Mouse (Mus musculus) Muller cell, postnatal 12 days (primary cell): ENCODE measurements around the gene Runx3.

ENCODE experiments used
- DNase-seq: peaks from one replicate; pipeline ENCODE4 v3.0.0-alpha.2; 2015; ENCODE audit errors: inconsistent ontology term

Gene Runx3

GRCm38 (mm10) chr4:135114301-135114700, 6.2 kb upstream of the Runx3 start:
- no peak for DNase-seq

- DNase-seq, result no peak
Observed at GRCm38 (mm10) chr4:135115426-135116170, 4.9 kb upstream of the Runx3 start.

- DNase-seq, result no peak
Observed at GRCm38 (mm10) chr4:135116391-135116790, 4.1 kb upstream of the Runx3 start.

GRCm38 (mm10) chr4:135117846-135118245, 2.6 kb upstream of the Runx3 start:
- no peak for DNase-seq

- DNase-seq, result no peak
Observed at GRCm38 (mm10) chr4:135118855-135119474, 1.5 kb upstream of the Runx3 start.

GRCm38 (mm10) chr4:135123721-135124120, 3.3 kb downstream of the Runx3 start:
- DNase-seq, result no peak

GRCm38 (mm10) chr4:135124732-135125131, 4.3 kb downstream of the Runx3 start:
- DNase-seq, result no peak

GRCm38 (mm10) chr4:135125152-135125551, 4.7 kb downstream of the Runx3 start:
- DNase-seq, result no peak

GRCm38 (mm10) chr4:135126385-135126784, 5.9 kb downstream of the Runx3 start:
- DNase-seq, result no peak

GRCm38 (mm10) chr4:135128841-135129520, 8.5 kb downstream of the Runx3 start:
- no peak for DNase-seq

GRCm38 (mm10) chr4:135130156-135130555, 9.7 kb downstream of the Runx3 start:
- DNase-seq, result no peak

- no peak for DNase-seq
Observed at GRCm38 (mm10) chr4:135131145-135131544, 10.7 kb downstream of the Runx3 start.

GRCm38 (mm10) chr4:135132797-135133196, 12.3 kb downstream of the Runx3 start:
- no peak for DNase-seq

- no peak for DNase-seq
Observed at GRCm38 (mm10) chr4:135133711-135134110, 13.3 kb downstream of the Runx3 start.

GRCm38 (mm10) chr4:135135331-135135730, 14.9 kb downstream of the Runx3 start:
- DNase-seq, result no peak

GRCm38 (mm10) chr4:135136202-135136601, 15.8 kb downstream of the Runx3 start:
- no peak for DNase-seq

- no peak for DNase-seq
Observed at GRCm38 (mm10) chr4:135136612-135137011, 16.2 kb downstream of the Runx3 start.

GRCm38 (mm10) chr4:135140647-135141515, 20.4 kb downstream of the Runx3 start:
- no peak for DNase-seq

- DNase-seq, result no peak
Observed at GRCm38 (mm10) chr4:135141720-135142119, 21.3 kb downstream of the Runx3 start.

GRCm38 (mm10) chr4:135146734-135147133, 26.3 kb downstream of the Runx3 start:
- DNase-seq, result no peak

GRCm38 (mm10) chr4:135148660-135149059, 28.2 kb downstream of the Runx3 start:
- no peak for DNase-seq
